ENCODE assay signal across 15 mouse cellular contexts in the genomic region with DNA sequence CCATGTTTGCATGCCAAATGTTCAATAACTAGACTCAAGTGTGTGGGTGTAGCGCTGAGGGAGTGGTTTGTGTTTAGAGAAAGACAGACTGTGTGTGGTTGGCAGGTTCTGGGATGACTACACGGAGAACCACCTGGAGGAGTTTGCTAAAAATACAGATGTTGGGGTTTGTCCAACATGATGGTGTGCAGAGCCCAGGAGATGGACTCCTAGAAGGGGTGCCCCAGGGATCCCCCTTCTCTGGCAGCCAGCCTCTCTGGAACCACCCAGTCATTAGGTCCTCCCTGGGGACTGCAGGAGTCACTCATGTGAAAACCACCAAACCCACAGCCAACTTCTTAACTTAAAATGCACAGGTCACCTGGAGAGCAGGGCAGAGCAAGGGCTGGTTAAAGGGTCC. TPM values are rescaled to one million over a fixed set of nuclear protein-coding genes. Genes with fewer than 3 reads are reported as not detected.
DNase-seq lines count a peak whose midpoint lies in the region; TF ChIP-seq lines count a peak whose summit lies in the region.
"Had no signal": no experiment of that assay in that cellular context is flagged by ENCODE, and none has a peak within 500 bp of the region (broad histone marks: within the 10 kb centered on the region; RNA-seq: fewer than 3 reads in every experiment).

No protein-coding gene starts in this region.

- no peak for TF ChIP-seq CTCF in gastrocnemius, adult 2 months (IDR thresholded peaks at IDR 0.05)

- no peak overlapping the region for H3K4me3 ChIP-seq in gastrocnemius, adult 2 months
- H3K4me3 ChIP-seq: forebrain, embryonic 15.5 days; heart, embryonic 12.5 days; layer of hippocampus, adult 2 months; liver, embryonic 13.5 days had no signal

- DNase-seq in gastrocnemius, adult 2 months = no peak
- no peak for DNase-seq in gastrocnemius, adult 18-20 months (ENCODE audit: low spot score)
- peak; percentile 18 to 56 for DNase-seq in layer of hippocampus, adult 18-20 months (ENCODE audit: low spot score in 2 of 2)
- no peak for DNase-seq in layer of hippocampus, postnatal 14 days (ENCODE audit: low spot score in 2 of 2)
- DNase-seq in 3T3-L1 (ENCODE audit: low read depth, low spot score) (peak; percentile 32), NIH3T3 (ENCODE audit: low read depth) (peak; percentile 32)
- DNase-seq in adrenal gland, adult 8-10 months = no peak
- DNase-seq: cerebellum, postnatal 25 days; heart, postnatal 4 days; liver, embryonic 13.5 days; thymus, postnatal 36 days had no signal

- intact Hi-C loops in gastrocnemius, adult 2 months (cut with DNase I) = no loop called here

- H3K27ac ChIP-seq in gastrocnemius, adult 2 months = 0 out of 2 replicates have a peak overlapping the region, but pooled peaks have one; percentile 17
- H3K27ac ChIP-seq: forebrain, embryonic 15.5 days; layer of hippocampus, adult 2 months; liver, embryonic 13.5 days had no signal

RNA-seq across cellular contexts. Expression of gene Fgfr2, which starts 14.5 kb away (rescaled TPM):
- under 1 TPM; 0.15 to 0.33 TPM for total RNA-seq in gastrocnemius, adult 2 months (2021)
- under 1 TPM; 0.43 to 0.88 TPM for total RNA-seq in gastrocnemius, adult 18-20 months (2021)
- total RNA-seq in layer of hippocampus, adult 18-20 months (2021) = 10 to 100 TPM; 56.7 to 61.5 TPM
- total RNA-seq in layer of hippocampus, postnatal 14 days (2021) = 10 to 100 TPM; 38.3 to 40.2 TPM
- 100 to 1,000 TPM; 193 to 471 (median 262) TPM for total RNA-seq in adrenal gland, adult 8-10 months (2022)
- total RNA-seq: megakaryocyte-erythroid progenitor cell, adult 5-6 weeks had no signal

RNA-seq across cellular contexts. Expression of gene Ctbp2, which starts 15.5 kb away (rescaled TPM):
- 10 to 100 TPM; 18.7 to 23.0 TPM for total RNA-seq in gastrocnemius, adult 2 months (2021)
- total RNA-seq in gastrocnemius, adult 18-20 months (2021) = 10 to 100 TPM; 17.7 to 21.8 TPM
- 10 to 100 TPM; 55.5 to 61.8 TPM for total RNA-seq in layer of hippocampus, adult 18-20 months (2021)
- 10 to 100 TPM; 46.4 to 52.1 TPM for total RNA-seq in layer of hippocampus, postnatal 14 days (2021)
- total RNA-seq in adrenal gland, adult 8-10 months (2022) = 10 to 100 TPM; 60.6 to 88.6 (median 73.7) TPM

Comparison
In these comparisons a context has a peak if more than half of its experiments do, and no peak if none do; other contexts are left out.
1. DNase-seq: peak in layer of hippocampus, adult 18-20 months (2 of 2), 3T3-L1 (single experiment) and NIH3T3 (single experiment); none in gastrocnemius, adult 2 months (single experiment), gastrocnemius, adult 18-20 months (single experiment), layer of hippocampus, postnatal 14 days (0 of 2) and adrenal gland, adult 8-10 months (single experiment).
2. RNA of gene Fgfr2, which starts 14.5 kb away (total RNA-seq): 193 to 471 TPM in adrenal gland, adult 8-10 months, 56.7 to 61.5 TPM in layer of hippocampus, adult 18-20 months and 38.3 to 40.2 TPM in layer of hippocampus, postnatal 14 days; 0.43 to 0.88 TPM in gastrocnemius, adult 18-20 months and 0.15 to 0.33 TPM in gastrocnemius, adult 2 months; every median in the first group is over 10 times any median in the second.